Mouse (Mus musculus) megakaryocyte, embryonic 14.5 days (primary cell): ENCODE data around the gene Mfap1a. TPM values are rescaled to one million over a fixed set of nuclear protein-coding genes. Genes with fewer than 3 reads are reported as not detected.
A peak's percentile ranks its signal among the peaks of the same experiment; 100 is the strongest.
"Not testable (repeated sequence)": the region's sequence is repeated elsewhere in the genome, so short reads cannot be mapped to it uniquely, and the experiment has no call there.

Source experiments
- H3K27me3 ChIP-seq: replicated peaks from 2 replicates; pipeline ENCODE3; 2012; ENCODE audit warnings: inconsistent platforms
- H3K36me3 ChIP-seq: replicated peaks from 2 replicates; pipeline ENCODE3; 2012; ENCODE audit warnings: low read length, inconsistent platforms, mixed read lengths
- H3K4me1 ChIP-seq: 2 replicates; pipeline ENCODE4 v1.6.1; 2012; ENCODE audit warnings: inconsistent platforms
- H3K4me3 ChIP-seq: replicated peaks from 2 replicates; pipeline ENCODE3; 2012; ENCODE audit warnings: moderate library complexity, mild to moderate bottlenecking, inconsistent platforms
- H3K9me3 ChIP-seq: 2 replicates; pipeline ENCODE4 v1.6.1; 2012; ENCODE audit warnings: inconsistent platforms
- FLI1 ChIP-seq: IDR thresholded peaks from 2 replicates; pipeline ENCODE4 v1.6.1; 2012; ENCODE audit warnings: low read length, inconsistent platforms, mixed read lengths
- GATA1 ChIP-seq: IDR thresholded peaks from 3 replicates; pipeline ENCODE4 v1.6.1; 2012; ENCODE audit warnings: mixed read lengths, low read length, inconsistent platforms, borderline replicate concordance
- polyA plus RNA-seq: library from polyadenylated mRNA; stranded (reverse); fragments of >175 nt; gene quantifications from 2 replicates; pipeline ENCODE4 v1.2.3, GENCODE M21; 2012; ENCODE audit warnings: low replicate concordance; ENCODE audit not compliant: insufficient read depth

The Mfap1a gene
- 0.52 and 2.2 TPM in 2 replicates for polyA plus RNA-seq

DNA sequence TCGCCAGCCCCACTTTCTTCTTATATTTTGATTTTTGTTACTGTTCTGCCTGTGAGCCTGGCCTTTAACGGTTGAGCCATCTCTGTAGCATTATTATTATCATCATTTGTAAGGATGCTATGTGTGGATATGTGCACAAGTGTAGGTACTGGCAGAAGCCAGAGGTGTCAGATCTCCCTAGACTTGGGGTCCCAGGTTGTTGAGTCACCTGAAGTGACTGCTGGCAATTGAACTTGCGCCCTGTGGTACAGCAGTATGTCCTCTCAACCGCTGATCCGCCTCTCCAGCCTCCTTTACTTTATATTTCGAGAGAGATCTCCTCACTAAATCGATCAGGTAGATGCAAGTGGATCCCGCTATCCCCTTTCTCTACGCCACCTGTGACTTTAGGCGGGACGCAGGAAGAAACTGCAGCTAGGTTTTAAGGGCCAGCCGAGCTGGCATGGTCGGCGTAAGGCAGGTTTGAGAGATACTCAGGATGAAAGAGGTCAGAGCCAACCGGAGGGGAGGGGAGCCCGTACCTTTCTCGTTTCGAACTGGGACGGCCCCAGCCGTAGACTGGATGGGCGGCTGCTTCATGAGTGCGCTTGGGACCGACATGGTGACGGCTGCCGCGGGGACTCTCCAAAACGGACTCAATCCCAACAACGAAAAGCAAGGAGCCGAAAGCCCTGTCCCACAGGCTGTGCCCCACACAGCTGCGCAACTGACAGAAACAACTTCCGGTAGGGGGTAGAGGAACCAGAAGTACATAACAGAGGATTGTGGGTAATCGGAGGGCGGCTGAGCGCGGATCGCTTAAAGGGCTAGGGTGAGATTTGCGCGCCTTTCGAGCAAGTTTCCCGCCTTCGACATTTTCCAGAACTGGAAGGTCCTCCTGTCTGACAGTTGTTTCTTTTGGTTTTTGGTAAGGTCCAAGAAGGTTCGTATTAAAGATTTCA lies at the start of gene Mfap1a, which contains the start of gene Wdr76:
Mfap1a (minus strand) TSS at position 724 of the 941 bp plus-strand sequence.
Wdr76 (plus strand) TSS at position 782 of the 941 bp plus-strand sequence.
- peaks cover 19% of the 10 kb centered on the region for H3K36me3 ChIP-seq
- H3K4me3 ChIP-seq = peak within 1 kb of the TSS; percentile 93
- H3K4me1 ChIP-seq = peaks cover 23% of the 10 kb centered on the region
- not testable (repeated sequence) for H3K27me3 ChIP-seq, H3K9me3 ChIP-seq
- TF ChIP-seq FLI1 = peak; percentile 72; the same call in 1 of the 2 replicates

GRCm38 (mm10) chr2:121551271-121551670 lies 44.8 kb upstream of the Mfap1a start:
- H3K9me3 ChIP-seq = no peaks in the 10 kb centered on the region
- H3K36me3 ChIP-seq = peaks cover 22% of the 10 kb centered on the region
- TF ChIP-seq GATA1 (no peak), FLI1 (no peak)
- H3K4me1 ChIP-seq = peaks cover 18% of the 10 kb centered on the region
- H3K4me3 ChIP-seq = no peak overlapping the region
- peaks cover 1% of the 10 kb centered on the region for H3K27me3 ChIP-seq

GRCm38 (mm10) chr2:121549630-121550029 lies 43.2 kb upstream of the Mfap1a start:
- Histone ChIP-seq H3K9me3 (no peaks in the 10 kb centered on the region), H3K4me1 (peaks cover 12% of the 10 kb centered on the region), H3K36me3 (peaks cover 37% of the 10 kb centered on the region), H3K27me3 (no peaks in the 10 kb centered on the region), H3K4me3 (no peak overlapping the region)
- TF ChIP-seq FLI1 (no peak), GATA1 (no peak)

DNA sequence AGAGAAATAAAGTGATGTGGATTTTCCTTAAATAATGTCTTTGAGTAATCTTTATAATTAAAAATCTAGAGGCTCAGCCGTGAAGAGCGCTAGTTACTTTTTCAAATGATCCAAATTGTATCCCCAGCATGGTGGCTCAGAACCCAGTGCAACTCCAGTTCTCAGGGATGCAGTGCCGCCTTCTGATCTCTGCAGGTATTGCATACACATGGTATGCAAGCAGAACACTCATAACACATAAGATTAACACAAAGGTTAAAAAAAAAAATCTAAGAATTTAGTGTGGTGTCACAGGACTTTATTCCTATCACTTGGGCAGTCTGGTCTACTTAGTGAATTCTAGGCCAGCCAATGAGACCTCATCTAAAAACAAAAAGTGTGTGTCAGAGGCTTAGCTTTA lies 38.4 kb upstream of the Mfap1a start:
- H3K36me3 ChIP-seq = peaks cover 72% of the 10 kb centered on the region

GRCm38 (mm10) chr2:121525056-121525455 lies 18.6 kb upstream of the Mfap1a start:
- TF ChIP-seq FLI1 = no peak
- no peaks in the 10 kb centered on the region for H3K4me1 ChIP-seq
- no peaks in the 10 kb centered on the region for H3K9me3 ChIP-seq
- peaks cover 48% of the 10 kb centered on the region for H3K36me3 ChIP-seq
- no peak overlapping the region for H3K4me3 ChIP-seq
- H3K27me3 ChIP-seq = no peaks in the 10 kb centered on the region

More for the DNA sequence above, 38.4 kb upstream of the Mfap1a start:
- no peaks in the 10 kb centered on the region for H3K27me3 ChIP-seq
- TF ChIP-seq FLI1 (no peak), GATA1 (no peak)
- no peaks in the 10 kb centered on the region for H3K4me1 ChIP-seq
- H3K4me3 ChIP-seq = no peak overlapping the region
- no peaks in the 10 kb centered on the region for H3K9me3 ChIP-seq

DNA sequence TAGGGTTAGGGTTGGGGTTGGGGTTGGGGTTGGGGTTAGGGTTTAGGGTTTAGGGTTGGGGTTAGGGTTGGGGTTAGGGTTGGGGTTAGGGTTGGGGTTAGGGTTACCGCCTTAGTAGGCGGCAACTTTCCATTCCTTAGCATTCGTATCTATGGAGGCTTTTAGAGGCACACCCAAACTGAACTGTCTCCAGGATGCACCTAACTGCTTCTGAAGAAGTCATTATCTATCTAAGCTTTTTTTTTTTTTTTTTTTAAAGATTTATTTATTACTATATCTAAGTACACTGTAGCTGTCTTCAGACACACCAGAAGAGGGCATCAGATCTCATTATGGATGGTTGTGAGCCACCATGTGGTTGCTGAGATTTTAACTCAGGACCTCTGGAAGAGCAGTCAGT lies 16.4 kb upstream of the Mfap1a start:
- H3K4me3 ChIP-seq, H3K27me3 ChIP-seq, H3K9me3 ChIP-seq, H3K4me1 ChIP-seq: not testable (repeated sequence)
- H3K36me3 ChIP-seq = peaks cover 53% of the 10 kb centered on the region

- Histone ChIP-seq H3K9me3 (no peaks in the 10 kb centered on the region), H3K4me1 (peaks cover 5% of the 10 kb centered on the region), H3K4me3 (no peak overlapping the region), H3K27me3 (no peaks in the 10 kb centered on the region), H3K36me3 (peaks cover 53% of the 10 kb centered on the region)
- TF ChIP-seq FLI1 (no peak), GATA1 (no peak)
These were observed 15.5 kb upstream of the Mfap1a start for GRCm38 (mm10) chr2:121522006-121522405.

GRCm38 (mm10) chr2:121518711-121519110 lies 12.2 kb upstream of the Mfap1a start:
- H3K9me3 ChIP-seq, H3K27me3 ChIP-seq: not testable (repeated sequence)
- peaks cover 39% of the 10 kb centered on the region for H3K36me3 ChIP-seq

DNA sequence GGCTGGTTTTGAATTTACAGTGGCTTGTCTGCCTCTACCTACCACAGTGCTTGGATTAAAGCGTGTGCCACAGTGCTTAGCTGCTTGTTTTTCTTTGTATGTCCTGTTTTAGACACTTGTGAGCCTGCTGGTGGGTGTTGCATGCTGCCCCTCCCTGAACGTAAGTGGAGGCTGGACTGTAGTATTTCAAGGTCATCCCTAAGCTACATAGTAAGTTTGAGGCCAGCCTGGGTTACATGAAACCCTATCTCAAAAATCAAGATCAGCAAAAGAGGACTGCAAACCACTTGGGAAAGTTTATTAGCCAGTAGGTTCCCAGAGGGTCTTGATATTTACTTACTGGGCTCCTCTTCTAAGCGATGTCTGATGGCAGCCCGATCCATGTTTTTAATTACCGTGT lies 11.6 kb upstream of the Mfap1a start:
- no peak overlapping the region for H3K4me3 ChIP-seq
- H3K27me3 ChIP-seq = no peaks in the 10 kb centered on the region
- TF ChIP-seq FLI1 (no peak), GATA1 (no peak)
- H3K4me1 ChIP-seq = peaks cover 12% of the 10 kb centered on the region
- H3K36me3 ChIP-seq = peaks cover 43% of the 10 kb centered on the region
- H3K9me3 ChIP-seq = no peaks in the 10 kb centered on the region

More at GRCm38 (mm10) chr2:121518711-121519110, 12.2 kb upstream of the Mfap1a start:
- H3K4me3 ChIP-seq = not testable (repeated sequence)
- H3K4me1 ChIP-seq = peaks cover 11% of the 10 kb centered on the region

- Histone ChIP-seq H3K4me3 (no peak overlapping the region), H3K9me3 (no peaks in the 10 kb centered on the region), H3K27me3 (no peaks in the 10 kb centered on the region), H3K4me1 (peaks cover 23% of the 10 kb centered on the region), H3K36me3 (peaks cover 46% of the 10 kb centered on the region)
- no peak for TF ChIP-seq FLI1
- TF ChIP-seq GATA1 = no peak
These were observed 7.7 kb upstream of the Mfap1a start for GRCm38 (mm10) chr2:121514211-121514610.

GRCm38 (mm10) chr2:121512991-121513765 lies 6.7 kb upstream of the Mfap1a start:
- not testable (repeated sequence) for H3K4me3 ChIP-seq, H3K9me3 ChIP-seq, H3K27me3 ChIP-seq
- peaks cover 28% of the 10 kb centered on the region for H3K4me1 ChIP-seq
- peaks cover 45% of the 10 kb centered on the region for H3K36me3 ChIP-seq
